Mouse (Mus musculus): ENCODE results near the gene Fpgs.
A peak's percentile ranks its signal among the peaks of the same experiment; 100 is the strongest.

DNA sequence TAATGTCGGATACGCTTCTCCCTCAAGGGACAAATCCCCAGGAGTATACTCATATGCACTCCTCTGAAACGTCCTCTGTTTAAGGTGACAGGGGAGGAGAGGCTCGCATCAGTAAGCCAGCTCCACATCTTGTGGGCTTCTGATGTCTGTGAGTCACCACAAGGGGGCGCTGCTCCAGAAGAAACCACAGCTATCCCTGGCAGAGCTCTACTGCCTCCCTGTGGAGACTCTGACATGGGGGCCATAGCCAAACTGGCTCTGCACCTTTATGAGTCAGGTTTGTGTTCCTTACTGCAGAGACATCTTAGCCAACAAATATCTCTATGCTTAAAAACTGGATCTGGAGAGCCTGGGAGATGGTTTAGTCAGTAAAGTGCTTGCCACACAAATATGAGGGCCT lies 14.5 kb downstream of the Fpgs start:
- TF ChIP-seq CTCF (IDR thresholded peaks at IDR 0.05; ENCODE audit: low read depth) (peak; percentile 100), EP300 (IDR thresholded peaks at IDR 0.05; ENCODE audit: low read depth) (no peak)

All from liver, embryonic 14.5 days (tissue).